Mouse (Mus musculus) midbrain, postnatal 0 days (tissue): ENCODE data around the gene Rflnb. TPM values are rescaled to one million over a fixed set of nuclear protein-coding genes. Genes with fewer than 3 reads are reported as not detected.

Source experiments
- ATAC-seq: fragments of 200-750 bp; cut with Nextera tagmentation; 2 replicates; pipeline ENCODE4 v1.8.0; 2017; ENCODE audit warnings: moderate number of reproducible peaks, mild to moderate bottlenecking, moderate TSS enrichment, moderate library complexity; ENCODE audit not compliant: low FRiP score
- DNase-seq: peaks from one replicate; pipeline ENCODE4 v3.0.0-alpha.2; 2015; ENCODE audit warnings: low spot score
- H3K27ac ChIP-seq: fragments of 300-500 bp; sonication (generic); 2 replicates; pipeline ENCODE4 v1.5.1; 2014; ENCODE audit warnings: low read depth, mild to moderate bottlenecking, low read length, mixed read lengths
- H3K27me3 ChIP-seq: fragments of 300-500 bp; sonication (generic); 2 replicates; pipeline ENCODE4 v1.6.1; 2014; ENCODE audit warnings: low read length, control low read depth, mixed read lengths; ENCODE audit not compliant: insufficient read depth
- H3K36me3 ChIP-seq: fragments of 300-500 bp; sonication (generic); 2 replicates; pipeline ENCODE4 v1.6.1; 2014; ENCODE audit warnings: low read length, control low read depth, mixed read lengths; ENCODE audit not compliant: insufficient read depth
- H3K4me1 ChIP-seq: fragments of 300-500 bp; sonication (generic); 2 replicates; pipeline ENCODE4 v1.6.1; 2014; ENCODE audit warnings: mild to moderate bottlenecking, control low read depth, antibody characterized with exemption, low read length, mixed read lengths; ENCODE audit not compliant: insufficient read depth
- H3K4me2 ChIP-seq: fragments of 300-500 bp; sonication (generic); 2 replicates; pipeline ENCODE4 v1.6.1; 2014; ENCODE audit warnings: low read depth, mild to moderate bottlenecking, low read length, mixed read lengths; ENCODE audit not compliant: poor library complexity, severe bottlenecking
- H3K4me3 ChIP-seq: fragments of 300-500 bp; sonication (generic); 2 replicates; pipeline ENCODE4 v1.5.1; 2014; ENCODE audit warnings: low read depth, mild to moderate bottlenecking, low read length, moderate library complexity
- H3K9ac ChIP-seq: fragments of 300-500 bp; sonication (generic); replicated peaks from 2 replicates; pipeline ENCODE4 v1.6.1; 2014; ENCODE audit warnings: mild to moderate bottlenecking, low read length, moderate library complexity, mixed read lengths; ENCODE audit not compliant: poor library complexity, severe bottlenecking
- H3K9me3 ChIP-seq: fragments of 300-500 bp; sonication (generic); 2 replicates; pipeline ENCODE4 v1.6.1; 2016; ENCODE audit warnings: low read length, control low read depth
- CTCF ChIP-seq: IDR thresholded peaks from 2 replicates; pipeline ENCODE4 v1.5.1; 2016; ENCODE audit warnings: antibody characterized with exemption, mild to moderate bottlenecking
- WGBS: fragments of 180-500 bp; shearing (Covaris S2); extraction: QIAGEN DNeasy Blood & Tissue Kit; methylation state at CpG from one replicate; pipeline ENCODE4 v1.1.7; 2014; 5-methylcytosine and 5-hydroxymethylcytosine counted together
- polyA plus RNA-seq: library from polyadenylated mRNA; unstranded; fragments of >200 nt; fragmentation: Nextera tagmentation; extraction: Ambion mirVana; gene quantifications from 2 replicates; pipeline ENCODE4 v1.2.1, GENCODE M21; 2015
- total RNA-seq: library from RNA; depleted of rRNA; stranded (reverse); fragments of >200 nt; gene quantifications from 2 replicates; pipeline ENCODE4 v1.2.3, GENCODE M21; 2014

Rflnb gene
- total and polyA plus RNA-seq, 2 experiments from 2014 or later: 16.3 to 16.7 TPM

- Histone ChIP-seq H3K4me2 (no peak overlapping the region), H3K36me3 (peaks cover 17% of the 10 kb centered on the region), H3K4me1 (no peaks in the 10 kb centered on the region), H3K9me3 (no peaks in the 10 kb centered on the region), H3K4me3 (no peak overlapping the region), H3K27ac (no peak overlapping the region), H3K9ac (no peak overlapping the region), H3K27me3 (no peaks in the 10 kb centered on the region)
- WGBS: 82% methylated on average over 9 of the region's 9 CpGs
- DNase-seq (no peak), ATAC-seq (no peak)
- TF ChIP-seq CTCF: no peak
Measured at GRCm38 (mm10) chr11:76065521-76066095, 38.0 kb upstream of the Rflnb start.

- H3K27me3 ChIP-seq: no peaks in the 10 kb centered on the region
- WGBS: 87% methylated on average over 7 of the region's 7 CpGs
- H3K27ac ChIP-seq: no peak overlapping the region
- peaks cover 28% of the 10 kb centered on the region for H3K36me3 ChIP-seq
- no peak for TF ChIP-seq CTCF
- no peaks in the 10 kb centered on the region for H3K9me3 ChIP-seq
- no peak overlapping the region for H3K4me3 ChIP-seq
- H3K4me2 ChIP-seq: no peak overlapping the region
- H3K9ac ChIP-seq: no peak overlapping the region
- DNase-seq: no peak
- H3K4me1 ChIP-seq: no peaks in the 10 kb centered on the region
- ATAC-seq: no peak
Measured at GRCm38 (mm10) chr11:76064411-76064810, 36.8 kb upstream of the Rflnb start.

- H3K4me3 ChIP-seq: no peak overlapping the region
- peaks cover 19% of the 10 kb centered on the region for H3K36me3 ChIP-seq
- WGBS: 94% methylated on average over 2 of the region's 2 CpGs
- H3K9me3 ChIP-seq: no peaks in the 10 kb centered on the region
- no peak overlapping the region for H3K27ac ChIP-seq
- DNase-seq (no peak), ATAC-seq (no peak)
- H3K27me3 ChIP-seq: no peaks in the 10 kb centered on the region
- no peak overlapping the region for H3K9ac ChIP-seq
- no peak overlapping the region for H3K4me2 ChIP-seq
- TF ChIP-seq CTCF: no peak
- no peaks in the 10 kb centered on the region for H3K4me1 ChIP-seq
Measured at GRCm38 (mm10) chr11:76060906-76061305, 33.3 kb upstream of the Rflnb start.

GRCm38 (mm10) chr11:76059971-76060370 lies 32.4 kb upstream of the Rflnb start:
- ATAC-seq (no peak), DNase-seq (no peak)
- 78% methylated on average over 7 of the region's 7 CpGs for WGBS
- Histone ChIP-seq H3K9me3 (no peaks in the 10 kb centered on the region), H3K27me3 (no peaks in the 10 kb centered on the region), H3K4me2 (no peak overlapping the region), H3K27ac (no peak overlapping the region), H3K36me3 (peaks cover 18% of the 10 kb centered on the region), H3K4me1 (no peaks in the 10 kb centered on the region), H3K4me3 (no peak overlapping the region), H3K9ac (no peak overlapping the region)
- no peak for TF ChIP-seq CTCF

- H3K9me3 ChIP-seq: no peaks in the 10 kb centered on the region
- no peaks in the 10 kb centered on the region for H3K4me1 ChIP-seq
- 22% methylated on average over 3 of the region's 3 CpGs for WGBS
- no peak overlapping the region for H3K4me3 ChIP-seq
- H3K9ac ChIP-seq: no peak overlapping the region
- no peak for ATAC-seq
- no peaks in the 10 kb centered on the region for H3K27me3 ChIP-seq
- peaks cover 15% of the 10 kb centered on the region; the same call in 1 of the 2 replicates for H3K36me3 ChIP-seq
- H3K4me2 ChIP-seq: no peak overlapping the region
- H3K27ac ChIP-seq: no peak overlapping the region
- TF ChIP-seq CTCF: peak; percentile 47; the same call in 1 of the 2 replicates
- no peak for DNase-seq
Measured at GRCm38 (mm10) chr11:76056487-76056886, 28.9 kb upstream of the Rflnb start.

- TF ChIP-seq CTCF: no peak
- DNase-seq (no peak), ATAC-seq (no peak)
- WGBS: 89% methylated on average over 5 of the region's 5 CpGs
- Histone ChIP-seq H3K4me3 (no peak overlapping the region), H3K27ac (no peak overlapping the region), H3K4me2 (no peak overlapping the region), H3K36me3 (peaks cover 2% of the 10 kb centered on the region), H3K9me3 (no peaks in the 10 kb centered on the region), H3K27me3 (no peaks in the 10 kb centered on the region), H3K4me1 (no peaks in the 10 kb centered on the region), H3K9ac (no peak overlapping the region)
Measured at GRCm38 (mm10) chr11:76052496-76052895, 24.9 kb upstream of the Rflnb start.
